Mouse (Mus musculus) olfactory bulb, adult 2 months (tissue): ENCODE measurements around the gene Ppfia4. TPM values are rescaled to one million over a fixed set of nuclear protein-coding genes. Genes with fewer than 3 reads are reported as not detected.
A peak's percentile ranks its signal among the peaks of the same experiment; 100 is the strongest.

Source experiments
- H3K27ac ChIP-seq: fragments of 200-500 bp; 2 replicates; pipeline ENCODE4 v1.5.1; 2012; ENCODE audit warnings: low read depth, low read length; ENCODE audit not compliant: insufficient read depth
- H3K4me1 ChIP-seq: fragments of 200-500 bp; 2 replicates; pipeline ENCODE4 v1.6.1; 2012; ENCODE audit warnings: low read length; ENCODE audit not compliant: control insufficient read depth, insufficient read depth
- H3K4me3 ChIP-seq: fragments of 200-500 bp; 2 replicates; pipeline ENCODE4 v1.5.1; 2012; ENCODE audit warnings: mild to moderate bottlenecking, low read depth, low read length, moderate library complexity; ENCODE audit not compliant: insufficient read depth
- CTCF ChIP-seq: fragments of 200-500 bp; IDR thresholded peaks from 2 replicates; pipeline ENCODE4 v1.5.1; 2012; ENCODE audit warnings: low read depth, mild to moderate bottlenecking, low read length, moderate library complexity; ENCODE audit not compliant: insufficient read depth
- POLR2A ChIP-seq: fragments of 200-500 bp; IDR thresholded peaks from 2 replicates; pipeline ENCODE4 v1.6.1; 2012; ENCODE audit warnings: mild to moderate bottlenecking, low read depth, low read length, moderate library complexity; ENCODE audit not compliant: insufficient read depth
- WGBS: fragments of 180-500 bp; shearing (Covaris S2); methylation state at CpG from one replicate; pipeline ENCODE4 v1.1.7; 2018; 5-methylcytosine and 5-hydroxymethylcytosine counted together
- polyA plus RNA-seq: library from polyadenylated mRNA; stranded (reverse); fragments of >200 nt; gene quantifications from 2 replicates; pipeline ENCODE4 v1.2.4, GENCODE M21; 2012; ENCODE audit warnings: low replicate concordance; ENCODE audit not compliant: missing spikeins, insufficient read depth, insufficient read length

Ppfia4 gene
- polyA plus RNA-seq, 1 experiment, result not detected

GRCm38 (mm10) chr1:134283108-134283507 is 49.6 kb downstream of the Ppfia4 start:
- no peak overlapping the region for H3K27ac ChIP-seq
- peaks cover 5% of the 10 kb centered on the region; the same call in 1 of the 2 replicates for H3K4me1 ChIP-seq
- WGBS, result 13% methylated on average over 1 of the region's 1 CpGs
- TF ChIP-seq CTCF (no peak), POLR2A (no peak)
- no peak overlapping the region for H3K4me3 ChIP-seq

GRCm38 (mm10) chr1:134282342-134282741 is 50.4 kb downstream of the Ppfia4 start:
- peaks cover 5% of the 10 kb centered on the region; the same call in 1 of the 2 replicates for H3K4me1 ChIP-seq
- TF ChIP-seq POLR2A (no peak), CTCF (no peak)
- 91% methylated on average over 3 of the region's 3 CpGs for WGBS
- H3K27ac ChIP-seq, result no peak overlapping the region
- H3K4me3 ChIP-seq, result no peak overlapping the region

- TF ChIP-seq CTCF (no peak), POLR2A (no peak)
- WGBS, result 79% methylated on average over 4 of the region's 4 CpGs
- peaks cover 5% of the 10 kb centered on the region; the same call in 1 of the 2 replicates for H3K4me1 ChIP-seq
- no peak overlapping the region for H3K27ac ChIP-seq
- H3K4me3 ChIP-seq, result no peak overlapping the region
Measured at GRCm38 (mm10) chr1:134281563-134281962, 51.2 kb downstream of the Ppfia4 start.

DNA sequence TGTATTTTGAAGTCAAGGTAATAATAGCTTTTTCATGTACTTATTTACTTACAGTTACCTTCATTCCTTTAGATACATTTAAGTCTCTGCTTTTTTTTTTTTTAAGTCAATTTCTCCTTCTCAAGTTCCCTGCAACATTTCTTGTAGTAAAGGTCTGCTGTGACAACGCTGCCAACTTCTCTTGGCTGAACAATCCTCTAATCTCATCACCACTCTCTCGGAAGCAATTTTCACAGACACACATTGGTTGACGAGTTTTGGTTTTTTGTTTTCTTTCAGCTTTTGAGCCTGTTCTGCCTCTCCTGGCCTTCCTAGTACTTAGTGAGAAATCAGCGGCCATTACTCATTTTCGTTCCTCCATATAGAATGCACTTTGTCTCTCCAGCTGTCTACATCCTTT is 52.6 kb downstream of the Ppfia4 start:
- Histone ChIP-seq H3K4me3 (no peak overlapping the region), H3K27ac (no peak overlapping the region), H3K4me1 (peaks cover 10% of the 10 kb centered on the region)
- no peak for TF ChIP-seq POLR2A
- TF ChIP-seq CTCF, result no peak
- WGBS, result 67% methylated on average over 5 of the region's 5 CpGs

DNA sequence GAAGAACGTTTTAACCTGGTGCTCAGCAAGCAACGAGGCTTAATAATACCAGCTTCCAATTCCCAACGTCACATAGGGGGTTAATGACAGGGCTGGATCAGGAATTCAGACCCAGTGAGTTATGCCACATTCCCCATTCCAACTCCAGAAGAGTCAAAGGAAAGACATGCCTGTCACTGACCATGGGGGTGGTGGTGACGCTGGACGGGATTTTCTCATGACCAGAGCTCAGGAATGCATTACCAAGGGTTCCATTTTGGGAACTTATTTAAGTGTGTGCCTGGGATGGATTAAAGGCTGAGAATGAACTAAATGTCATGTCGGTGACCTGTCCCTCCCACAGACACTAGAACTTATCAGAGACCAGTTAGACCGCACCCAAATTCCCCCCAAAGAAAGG is 55.9 kb downstream of the Ppfia4 start:
- H3K4me3 ChIP-seq, result no peak overlapping the region
- no peak overlapping the region for H3K27ac ChIP-seq
- H3K4me1 ChIP-seq, result peaks cover 12% of the 10 kb centered on the region
- no peak for TF ChIP-seq POLR2A
- TF ChIP-seq CTCF, result no peak
- 83% methylated on average over 7 of the region's 7 CpGs for WGBS

- peaks cover 12% of the 10 kb centered on the region for H3K4me1 ChIP-seq
- no peak overlapping the region for H3K4me3 ChIP-seq
- TF ChIP-seq POLR2A (no peak), CTCF (no peak)
- WGBS, result 74% methylated on average over 13 of the region's 13 CpGs
- no peak overlapping the region for H3K27ac ChIP-seq
Measured at GRCm38 (mm10) chr1:134275616-134276464, 56.9 kb downstream of the Ppfia4 start.

GRCm38 (mm10) chr1:134274483-134274920 is 58.2 kb downstream of the Ppfia4 start:
- no peak overlapping the region for H3K27ac ChIP-seq
- TF ChIP-seq POLR2A, result no peak
- 90% methylated on average over 7 of the region's 7 CpGs for WGBS

DNA sequence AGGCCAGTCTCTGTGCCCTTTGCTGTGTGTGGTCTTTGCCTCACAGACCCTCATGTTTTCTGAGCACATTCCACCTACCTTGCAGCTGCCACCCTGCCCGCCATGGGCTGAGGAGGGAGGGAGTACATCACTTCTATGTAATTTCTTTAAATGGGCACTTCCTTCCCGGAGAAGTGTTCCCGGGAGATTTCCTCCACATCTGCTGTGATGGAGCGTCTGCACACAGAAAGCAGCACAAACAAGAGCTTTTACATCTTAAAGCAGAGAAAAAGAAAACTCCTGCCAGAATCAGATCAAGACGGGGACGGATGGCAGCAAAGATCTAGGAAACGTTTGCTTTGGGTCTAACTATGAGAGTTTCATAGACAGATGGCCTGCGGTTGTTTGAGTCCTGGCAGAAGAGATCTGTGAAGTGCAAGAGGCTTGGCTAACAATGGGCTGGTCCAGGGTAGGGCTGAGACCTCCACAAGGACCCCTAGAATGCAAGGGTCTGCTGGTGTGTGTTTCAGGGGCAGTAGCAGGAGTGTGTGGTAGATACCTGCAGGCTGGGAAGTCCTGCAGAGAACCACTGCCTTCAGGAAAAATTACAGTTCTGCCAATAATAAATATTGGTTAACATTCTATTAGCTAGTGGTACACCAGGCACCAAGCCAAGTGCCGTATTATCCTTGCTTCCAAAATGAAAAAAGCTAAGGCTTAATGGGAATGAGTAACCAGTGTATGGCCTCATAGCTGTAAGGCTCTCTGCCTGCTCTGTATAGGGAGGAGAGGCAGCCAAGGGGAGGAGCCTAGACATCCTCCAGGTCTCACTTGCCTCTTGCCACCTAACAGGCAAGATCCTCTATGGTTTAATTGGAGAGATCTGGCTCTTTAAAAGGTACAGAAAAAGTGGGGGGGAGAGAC is 59.0 kb downstream of the Ppfia4 start:
- TF ChIP-seq POLR2A, result no peak
- no peak for TF ChIP-seq CTCF
- Histone ChIP-seq H3K4me1 (peaks cover 12% of the 10 kb centered on the region), H3K4me3 (no peak overlapping the region), H3K27ac (0 out of 2 replicates have a peak overlapping the region, but pooled peaks have one; percentile 6)
- 24% methylated on average over 9 of the region's 9 CpGs for WGBS

More at GRCm38 (mm10) chr1:134274483-134274920, 58.2 kb downstream of the Ppfia4 start:
- peaks cover 12% of the 10 kb centered on the region for H3K4me1 ChIP-seq
- no peak overlapping the region for H3K4me3 ChIP-seq
